Mouse (Mus musculus): Measurements from ENCODE around the gene Plaa. TPM values are rescaled to one million over a fixed set of nuclear protein-coding genes. Genes with fewer than 3 reads are reported as not detected.

Gene Plaa
- total RNA-seq, 2 experiments from 2014 or later: 60.0 to 61.9 TPM

DNA sequence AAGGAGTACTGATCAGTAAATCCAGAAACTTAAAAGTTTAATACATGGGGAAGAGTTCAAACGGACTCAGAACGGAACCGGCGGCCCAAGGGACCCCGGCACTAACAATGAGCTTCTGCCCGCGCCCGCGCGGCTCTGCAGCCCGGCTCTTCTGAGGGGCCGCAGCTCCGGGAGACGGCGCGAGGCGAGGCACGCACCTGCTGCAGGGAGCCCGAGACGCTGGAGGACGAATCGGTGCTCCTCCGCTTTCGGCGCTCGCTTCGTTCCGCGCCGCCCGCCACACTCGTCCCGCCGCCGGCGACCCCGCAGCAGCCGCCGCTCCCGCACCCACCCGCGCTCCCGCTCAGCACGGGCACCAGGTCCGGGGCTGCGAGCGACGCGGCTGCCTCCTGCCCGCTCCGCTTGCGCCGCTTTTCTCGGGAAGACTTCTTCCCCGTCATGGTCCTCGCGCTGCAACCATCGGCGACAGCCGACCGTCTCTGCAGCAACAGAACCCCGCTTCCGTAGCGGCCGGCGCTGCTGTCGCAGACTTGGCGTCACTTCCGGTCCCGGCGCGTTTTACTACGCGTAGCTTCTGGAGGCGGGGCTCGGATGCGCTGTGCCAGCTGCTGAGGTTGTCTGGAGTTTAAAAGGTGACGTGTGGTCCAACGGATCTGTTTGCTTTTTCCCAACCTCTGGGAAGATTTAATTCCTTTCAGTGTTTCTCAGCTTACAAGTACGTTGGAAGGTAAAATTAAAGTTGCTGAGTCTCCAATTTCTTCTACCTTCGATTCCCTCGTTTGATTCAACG, 46.6 kb downstream of the Plaa start, which contains the start of the genes Gm10306 and Caap1:
Gene Gm10306 (plus strand): TSS at position 282 of the 790 bp plus-strand sequence.
Gene Caap1 (minus strand): TSS at position 532 of the 790 bp plus-strand sequence.
- DNase-seq (ENCODE audit: low spot score in 2 of 2): peak; percentile 86 to 87

DNA sequence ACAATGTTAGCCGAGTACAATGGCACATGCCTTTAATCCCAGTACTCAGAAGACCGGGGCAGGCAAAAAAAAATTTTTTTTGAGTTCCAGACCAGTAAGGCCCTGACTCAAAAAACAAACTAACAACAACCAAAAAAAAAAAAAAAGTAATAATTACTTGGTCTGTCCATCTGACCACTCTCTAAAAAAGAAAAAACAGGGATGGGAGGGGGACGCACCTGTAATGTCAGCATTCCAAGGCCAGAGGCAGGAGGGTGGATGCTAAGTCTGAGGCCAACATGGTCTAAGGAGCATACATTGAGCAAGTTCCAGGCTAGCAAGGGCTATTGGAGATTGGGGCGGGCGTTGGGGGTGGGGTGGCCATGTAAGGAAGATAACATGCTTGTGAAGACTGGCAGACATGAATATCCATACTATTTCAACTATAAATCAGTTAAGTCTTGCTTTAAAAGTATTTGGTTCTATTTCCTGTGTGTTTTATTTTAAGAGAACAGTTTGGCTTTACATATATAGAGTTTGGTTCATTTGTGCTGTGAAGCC, 48.0 kb downstream of the Plaa start:
- DNase-seq (ENCODE audit: low spot score in 2 of 2): no peak

DNA sequence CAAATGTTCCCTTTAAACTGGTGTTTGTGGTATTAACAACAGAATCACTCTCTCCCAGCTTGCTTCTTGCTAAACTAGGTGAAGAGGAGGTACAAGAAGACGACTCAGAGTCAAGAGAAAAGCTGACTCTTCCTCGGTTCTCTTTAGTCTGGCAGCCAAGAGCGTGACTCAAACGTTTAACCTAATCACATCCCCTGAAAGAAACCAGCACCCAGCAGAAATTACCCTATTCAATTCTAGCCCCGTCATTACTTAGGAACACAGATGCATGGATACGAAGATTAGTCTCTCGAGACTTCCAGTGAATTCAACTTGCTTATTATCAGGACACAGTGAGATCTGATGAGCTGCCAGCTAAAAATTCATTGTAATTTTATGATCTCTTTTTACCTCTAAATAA, 58.7 kb downstream of the Plaa start:
- no peak for DNase-seq (ENCODE audit: low spot score in 2 of 2)

DNA sequence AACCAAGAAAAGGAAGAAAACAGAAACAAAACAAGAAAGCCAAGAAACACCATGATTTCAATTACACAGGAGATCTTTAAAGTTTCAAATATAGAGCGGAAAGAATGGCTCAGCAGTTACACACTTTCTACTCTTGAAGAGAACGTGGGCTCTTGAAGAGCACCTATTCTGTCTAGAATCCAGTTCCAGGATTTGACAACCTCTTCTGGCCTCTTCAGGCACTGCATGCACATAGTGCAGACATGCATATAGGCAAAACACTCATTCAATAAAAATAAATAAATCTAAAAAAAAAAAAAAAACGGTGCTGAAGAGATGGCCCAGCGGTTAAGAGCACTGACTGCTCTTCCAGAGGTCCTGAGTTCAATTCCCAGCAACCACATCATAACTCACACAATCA, 60.0 kb downstream of the Plaa start:
- DNase-seq (ENCODE audit: low spot score in 2 of 2): no peak

DNA sequence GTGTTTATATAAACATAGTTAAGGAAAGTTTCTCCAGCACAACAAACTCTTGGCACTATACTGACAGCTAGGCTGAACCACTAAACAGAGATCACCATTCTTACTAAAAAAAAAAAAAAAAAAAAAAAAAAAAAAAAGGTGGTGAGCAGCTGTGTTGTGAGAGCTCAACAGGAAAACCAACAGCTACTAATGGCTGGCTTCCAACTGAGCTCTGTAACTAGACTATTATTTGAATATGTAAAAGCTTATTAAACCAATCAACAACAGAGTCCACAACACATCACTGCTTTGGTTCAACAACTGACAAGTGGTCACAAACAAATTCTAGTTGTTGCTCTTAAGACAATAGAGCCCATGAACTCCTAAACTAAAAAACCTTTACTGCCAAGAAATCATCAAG, 69.8 kb downstream of the Plaa start:
- no peak for DNase-seq (ENCODE audit: low spot score in 2 of 2)

DNA sequence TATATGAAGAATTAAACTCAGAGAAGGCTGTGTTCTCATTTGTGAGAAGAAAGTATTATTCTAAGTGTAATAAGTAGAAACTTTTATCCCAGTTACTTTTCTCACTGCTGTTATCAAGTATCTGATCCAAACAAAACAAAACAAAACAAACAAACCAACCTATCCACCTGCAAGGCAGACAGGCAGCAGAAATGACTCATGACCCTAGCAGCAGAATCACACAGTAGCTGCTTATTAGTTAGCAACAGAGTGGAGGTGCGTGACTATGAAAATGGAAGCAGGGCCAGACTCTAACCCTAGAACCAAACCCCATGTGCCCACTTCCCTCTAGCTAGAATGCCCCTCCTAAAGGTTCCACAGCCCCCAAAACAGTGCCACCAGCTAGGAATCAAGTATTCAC, 73.6 kb downstream of the Plaa start:
- no peak for DNase-seq (ENCODE audit: low spot score in 2 of 2)

DNA sequence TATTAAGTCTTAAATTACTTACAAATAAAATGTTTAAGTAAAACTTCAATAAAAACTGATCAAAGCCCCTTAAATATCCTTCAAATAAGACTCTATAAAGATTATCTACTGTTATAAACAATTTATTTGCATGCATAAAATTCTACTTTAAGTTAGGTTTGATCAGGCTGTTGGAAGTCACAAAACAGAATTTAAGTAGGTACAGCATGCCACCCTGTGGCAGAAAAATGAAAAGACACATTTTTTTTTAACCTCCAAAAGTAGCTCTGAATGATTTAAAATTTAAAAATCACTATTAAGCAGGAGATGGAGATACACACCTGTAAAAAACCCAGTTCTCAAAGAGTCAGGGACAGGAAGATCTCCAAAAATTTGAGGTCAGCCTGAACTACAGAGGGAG, 79.7 kb downstream of the Plaa start:
- no peak for DNase-seq (ENCODE audit: low spot score in 2 of 2)

DNA sequence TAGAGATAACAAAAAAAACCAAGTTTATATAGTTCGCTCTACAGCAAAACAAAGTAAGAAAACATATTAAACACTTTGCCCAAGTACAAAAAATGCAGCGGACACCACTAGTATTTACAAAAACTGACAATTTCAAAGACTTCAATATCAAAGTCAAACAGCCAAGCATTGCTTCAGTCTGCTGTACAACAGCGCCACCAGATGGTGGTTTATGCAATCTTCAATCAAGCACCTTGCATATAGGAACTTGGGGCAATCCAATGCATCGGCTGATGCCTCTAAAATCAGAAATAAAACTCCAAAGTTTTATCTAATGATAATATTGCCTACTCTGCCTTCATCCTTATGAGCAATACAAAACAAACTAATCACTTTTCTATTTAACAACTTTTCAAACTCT, 85.4 kb downstream of the Plaa start:
- DNase-seq (ENCODE audit: low spot score in 2 of 2): no peak

Other genes starting within 250 kb of the Plaa start
- gene Gm10306, start 46.7 kb downstream of the Plaa start, total RNA-seq (2021): not detected
- gene Caap1, start 46.4 kb downstream of the Plaa start, total RNA-seq (2021): 10 to 100 TPM in 1 of 2 experiments, 1 to 10 TPM in 1; 9.9 to 11.1 TPM
- gene Ift74, start 11.2 kb upstream of the Plaa start, total RNA-seq (2021): 10 to 100 TPM; 21.8 to 30.8 TPM
- gene Lrrc19, start 46.9 kb upstream of the Plaa start, total RNA-seq (2021): 1 to 10 TPM in 1 of 2 experiments, not detected in 1; 2.7 TPM
- 10 to 100 TPM; 42.1 to 44.8 TPM for gene Tek, start 136.0 kb upstream of the Plaa start, total RNA-seq (2021)